Mouse (Mus musculus) ES-E14 (cell line): ENCODE data around the gene Hivep3. TPM values are rescaled to one million over a fixed set of nuclear protein-coding genes. Genes with fewer than 3 reads are reported as not detected.

Source experiments
- DNase-seq: peaks from one replicate; pipeline ENCODE4 v3.0.0-alpha.2; 2013; ENCODE audit warnings: low read depth, low spot score
- H3K27ac ChIP-seq: 2 replicates; pipeline ENCODE4 v1.5.1; 2012; ENCODE audit warnings: low read depth, mild to moderate bottlenecking, low read length, moderate library complexity, mixed read lengths; ENCODE audit not compliant: poor library complexity, insufficient read depth, severe bottlenecking
- H3K36me3 ChIP-seq: 2 replicates; pipeline ENCODE4 v1.6.1; 2012; ENCODE audit warnings: mild to moderate bottlenecking, low read length, moderate library complexity, mixed read lengths; ENCODE audit not compliant: control insufficient read depth, poor library complexity, insufficient read depth, severe bottlenecking
- H3K4me1 ChIP-seq, 2 experiments: fragments of 150-350 bp in 1 of 2; sonication (generic) in 1 of 2; 2 replicates each; pipeline ENCODE4 v1.6.1; 2012; ENCODE audit warnings: low read length in 2 of 2, mild to moderate bottlenecking in 1 of 2, mixed read lengths in 1 of 2; ENCODE audit not compliant: control insufficient read depth in 2 of 2, insufficient read depth in 2 of 2, poor library complexity in 1 of 2
- H3K4me3 ChIP-seq, 2 experiments: fragments of 150-350 bp in 1 of 2; sonication (generic) in 1 of 2; 2 replicates each; pipeline ENCODE4 v1.5.1; 2012; ENCODE audit warnings: low read length in 2 of 2, low read depth in 1 of 2, mild to moderate bottlenecking in 1 of 2, mixed read lengths in 1 of 2; ENCODE audit not compliant: insufficient read depth in 1 of 2, poor library complexity in 1 of 2, severe bottlenecking in 1 of 2
- H3K9ac ChIP-seq: 2 replicates; pipeline ENCODE4 v1.6.1; 2012; ENCODE audit warnings: low read depth, mild to moderate bottlenecking, low read length, mixed read lengths; ENCODE audit not compliant: poor library complexity, insufficient read depth, severe bottlenecking
- H3K9me3 ChIP-seq: fragments of 150-350 bp; sonication (generic); 2 replicates; pipeline ENCODE4 v1.6.1; 2012; ENCODE audit warnings: low read depth, mild to moderate bottlenecking, low read length; ENCODE audit not compliant: control insufficient read depth, insufficient read depth
- CHD2 ChIP-seq: IDR thresholded peaks from 2 replicates; pipeline ENCODE4 v1.6.1; 2014; ENCODE audit warnings: mild to moderate bottlenecking, low read depth, low read length, inconsistent platforms
- HCFC1 ChIP-seq: IDR thresholded peaks from 2 replicates; pipeline ENCODE4 v1.6.1; 2012; ENCODE audit warnings: low read length, inconsistent platforms, borderline replicate concordance; ENCODE audit not compliant: insufficient read depth
- MAFK ChIP-seq: IDR thresholded peaks from 2 replicates; pipeline ENCODE4 v1.6.1; 2014; ENCODE audit warnings: mild to moderate bottlenecking, low read depth, low read length, inconsistent platforms; ENCODE audit not compliant: insufficient read depth
- ZC3H11A ChIP-seq: IDR thresholded peaks from 2 replicates; pipeline ENCODE4 v1.6.1; 2012; ENCODE audit warnings: low read depth, mild to moderate bottlenecking, inconsistent platforms, low read length, borderline replicate concordance
- ZNF384 ChIP-seq: IDR thresholded peaks from 2 replicates; pipeline ENCODE4 v1.6.1; 2012; ENCODE audit warnings: low read depth, low read length, inconsistent platforms
- in situ Hi-C, 2 experiments: fragments of 600-800 bp; cut with MboI; formaldehyde crosslinking; loops; one replicate each; pipeline ENCODE4 v1.15.1; 2025; ENCODE audit warnings: low sequenced_read_pairs in 2 of 2, inconsistent platforms in 1 of 2; ENCODE audit not compliant: unreplicated experiment in 2 of 2
- total RNA-seq: library from RNA; depleted of rRNA; stranded (reverse); fragments of 300-350 nt; gene quantifications from 2 replicates; pipeline ENCODE4 v1.2.3, GENCODE M21; 2012

The Hivep3 gene
- total RNA-seq, 1 experiment, result 1.4 TPM

DNA sequence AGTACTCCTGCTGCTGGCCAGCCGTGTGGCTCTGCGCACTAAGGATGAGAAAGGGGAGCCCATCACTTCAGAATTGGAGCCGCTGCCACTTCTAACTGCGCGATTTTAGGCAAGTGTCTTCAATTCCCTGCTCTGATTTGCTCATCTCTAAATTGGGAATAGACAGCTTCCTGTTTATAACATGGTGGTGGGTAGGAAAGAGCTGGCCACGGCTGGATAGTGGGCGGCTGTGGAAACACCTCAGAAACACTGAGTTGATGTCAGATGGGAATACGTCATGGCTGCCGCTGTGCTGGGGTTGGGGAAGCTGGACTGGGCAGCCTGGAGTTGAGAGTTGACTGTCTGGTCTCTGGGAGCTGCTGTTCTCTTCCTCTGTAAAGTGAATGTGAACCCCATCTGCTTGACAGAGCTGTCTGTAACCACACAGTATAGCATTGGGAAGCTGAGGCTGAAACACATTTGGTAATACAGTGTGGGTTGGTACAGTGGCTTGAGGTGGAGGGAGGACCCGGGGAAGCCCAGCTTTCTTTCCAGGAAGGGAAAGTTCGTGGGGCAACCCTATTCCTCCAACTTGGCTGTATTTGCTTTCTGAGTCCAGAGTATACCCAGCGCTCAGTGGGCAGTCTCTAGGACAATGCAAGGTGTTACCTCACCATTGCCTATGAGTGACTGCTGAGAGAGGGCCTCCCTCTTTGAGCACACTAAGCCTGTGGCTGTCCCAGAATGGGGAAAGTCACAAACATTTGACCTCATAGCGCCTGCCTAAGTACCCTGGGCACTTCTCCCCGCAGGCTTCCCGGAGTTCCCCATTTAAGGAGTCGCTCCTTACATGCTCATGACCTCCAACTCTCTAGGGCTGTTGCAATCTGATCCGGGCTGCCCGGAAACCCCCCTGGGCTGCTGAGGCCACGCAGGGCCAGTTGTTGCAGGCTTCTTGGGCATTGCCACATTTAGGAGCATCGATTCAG, 232.8 kb downstream of the Hivep3 start:
- Histone ChIP-seq H3K4me3 (no peak overlapping the region), H3K27ac (no peak overlapping the region), H3K36me3 (no peaks in the 10 kb centered on the region), H3K9me3 (no peaks in the 10 kb centered on the region), H3K4me1 (no peaks in the 10 kb centered on the region), H3K9ac (no peak overlapping the region)
- no peak for DNase-seq
- in situ Hi-C loops, result no loop called here
- TF ChIP-seq CHD2 (no peak), ZNF384 (no peak), HCFC1 (no peak), ZC3H11A (no peak), MAFK (no peak)

DNA sequence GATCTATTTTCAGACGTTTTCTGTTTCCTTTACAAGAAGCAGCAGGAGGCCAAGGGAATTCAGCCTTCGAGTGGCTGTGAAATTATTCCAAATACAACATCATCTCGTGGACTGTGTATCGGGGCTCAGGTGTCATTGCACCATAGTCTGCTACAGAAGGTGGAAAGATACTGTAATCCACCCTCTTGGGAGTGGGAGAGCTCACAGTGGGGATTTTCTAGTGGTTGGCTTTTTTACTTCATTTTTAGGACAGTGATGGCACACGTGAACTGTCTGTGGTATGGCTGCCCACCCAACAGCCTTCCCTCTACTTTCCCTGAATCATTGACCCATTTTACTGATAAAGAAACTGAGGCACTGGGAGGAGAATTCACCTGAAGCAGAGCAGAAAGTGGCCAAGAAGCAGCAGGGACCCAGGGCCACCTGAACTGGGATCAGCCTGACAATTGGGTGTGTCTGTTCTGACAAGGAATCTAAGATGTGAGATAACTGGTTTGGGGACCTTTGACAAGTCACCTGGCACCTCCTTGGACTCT, 233.6 kb downstream of the Hivep3 start:
- H3K9ac ChIP-seq, result no peak overlapping the region
- no peak overlapping the region for H3K27ac ChIP-seq
- in situ Hi-C loops, result no loop called here
- no peak overlapping the region for H3K4me3 ChIP-seq
- no peak for DNase-seq
- H3K4me1 ChIP-seq, result no peaks in the 10 kb centered on the region
- no peaks in the 10 kb centered on the region for H3K9me3 ChIP-seq
- H3K36me3 ChIP-seq, result no peaks in the 10 kb centered on the region
- TF ChIP-seq ZNF384 (no peak), ZC3H11A (no peak), HCFC1 (no peak), MAFK (no peak), CHD2 (no peak)

DNA sequence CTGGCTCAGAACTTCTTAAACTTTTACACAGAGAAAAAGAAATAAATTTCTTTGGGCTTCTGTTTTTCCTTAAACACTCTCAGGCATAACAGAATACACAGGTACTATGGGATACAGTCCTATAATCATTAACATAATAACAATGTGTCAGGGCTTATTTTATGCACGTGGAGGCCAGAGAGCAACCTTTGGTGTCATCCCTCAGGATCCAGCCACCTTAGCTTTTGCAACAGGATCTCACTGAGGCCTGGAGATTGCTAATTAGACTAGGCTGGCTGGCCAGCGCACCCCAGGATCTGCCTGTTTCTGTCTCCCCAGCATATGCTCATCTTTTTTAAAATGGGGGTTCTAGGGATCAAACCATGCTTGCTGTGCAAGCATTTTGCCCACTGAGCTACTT, 234.1 kb downstream of the Hivep3 start:
- H3K4me3 ChIP-seq, result no peak overlapping the region
- H3K27ac ChIP-seq, result no peak overlapping the region
- TF ChIP-seq HCFC1 (no peak), ZC3H11A (no peak), CHD2 (no peak), ZNF384 (no peak), MAFK (no peak)
- no peaks in the 10 kb centered on the region for H3K4me1 ChIP-seq
- in situ Hi-C loops, result no loop called here
- no peaks in the 10 kb centered on the region for H3K36me3 ChIP-seq
- H3K9me3 ChIP-seq, result no peaks in the 10 kb centered on the region
- no peak overlapping the region for H3K9ac ChIP-seq
- no peak for DNase-seq

DNA sequence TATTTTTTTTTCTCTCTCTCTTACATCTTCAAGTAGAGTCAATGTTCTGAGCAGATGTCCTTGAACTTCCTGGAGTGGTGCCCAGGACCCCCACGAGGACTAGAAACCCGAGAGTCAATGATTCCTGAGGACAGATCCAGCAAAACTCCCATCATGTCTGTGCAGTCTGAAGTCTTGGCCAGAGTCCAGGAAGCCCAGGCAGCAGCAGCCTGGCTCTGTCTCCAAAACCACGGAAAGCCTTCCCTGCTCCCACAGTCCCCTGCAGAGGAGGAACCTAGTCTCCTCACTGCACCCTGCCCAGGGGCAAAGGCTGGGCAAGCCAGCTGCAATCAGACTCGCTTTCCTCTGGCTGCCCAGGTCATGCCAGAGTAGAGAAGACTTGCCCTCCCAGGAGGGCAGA, 234.5 kb downstream of the Hivep3 start:
- in situ Hi-C loops, result no loop called here
- no peak overlapping the region for H3K27ac ChIP-seq
- H3K4me3 ChIP-seq, result no peak overlapping the region
- no peaks in the 10 kb centered on the region for H3K36me3 ChIP-seq
- no peaks in the 10 kb centered on the region for H3K4me1 ChIP-seq
- no peak overlapping the region for H3K9ac ChIP-seq
- TF ChIP-seq MAFK (no peak), ZNF384 (no peak), ZC3H11A (no peak), CHD2 (no peak), HCFC1 (no peak)
- H3K9me3 ChIP-seq, result no peaks in the 10 kb centered on the region
- DNase-seq, result no peak

DNA sequence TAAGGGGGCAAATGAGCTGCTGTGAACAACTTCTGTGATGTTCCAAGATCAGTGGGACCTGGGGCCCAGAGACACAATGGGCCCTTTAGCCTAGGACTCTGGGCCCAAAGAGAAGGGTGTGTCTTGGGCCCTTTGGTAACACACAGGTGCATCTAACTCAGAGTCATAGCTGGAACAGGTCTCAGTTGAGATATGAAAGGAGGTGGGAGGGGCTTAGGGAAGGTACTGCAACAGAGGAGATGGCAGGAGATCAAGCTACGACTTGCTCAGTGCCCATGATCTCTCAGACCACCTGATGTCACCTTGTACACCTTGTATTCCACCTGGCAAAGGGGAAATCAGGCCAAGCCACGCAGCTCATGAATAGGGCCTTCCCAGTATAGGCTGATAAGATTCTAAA, 235.3 kb downstream of the Hivep3 start:
- DNase-seq, result no peak
- H3K4me1 ChIP-seq, result no peaks in the 10 kb centered on the region
- H3K36me3 ChIP-seq, result no peaks in the 10 kb centered on the region
- H3K9ac ChIP-seq, result no peak overlapping the region
- no peaks in the 10 kb centered on the region for H3K9me3 ChIP-seq
- TF ChIP-seq ZNF384 (no peak), ZC3H11A (no peak), CHD2 (no peak), MAFK (no peak), HCFC1 (no peak)
- no peak overlapping the region for H3K27ac ChIP-seq
- H3K4me3 ChIP-seq, result no peak overlapping the region
- in situ Hi-C loops, result no loop called here
